Mouse (Mus musculus) megakaryocyte, adult 5-6 weeks (primary cell): ENCODE data around the gene Bnc2. TPM values are rescaled to one million over a fixed set of nuclear protein-coding genes. Genes with fewer than 3 reads are reported as not detected.

ENCODE experiments used
- ATAC-seq: 2 replicates; pipeline ENCODE4 v1.8.0; 2016; ENCODE audit warnings: mild to moderate bottlenecking, inconsistent platforms; ENCODE audit not compliant: poor library complexity, severe bottlenecking
- total RNA-seq, 2 experiments: library from RNA; stranded (forward) in 1 of 2; stranded (reverse) in 1 of 2; fragments of 153-499, 151-499 nt in 1 of 2; fragments of 221-1000, 200-1000 nt in 1 of 2; gene quantifications; 2 replicates each; pipeline versions ENCODE4 v1.2.3 to v1.2.4; 2015 to 2017

Bnc2 gene
- total RNA-seq, 2 experiments from 2014 or later, result not detected

- ATAC-seq, result no peak
These were observed 153.5 kb downstream of the Bnc2 start for GRCm38 (mm10) chr4:84521562-84521961.

- ATAC-seq, result no peak
These were observed 164.6 kb downstream of the Bnc2 start for GRCm38 (mm10) chr4:84510466-84510865.

GRCm38 (mm10) chr4:84507551-84507950, 167.5 kb downstream of the Bnc2 start:
- ATAC-seq, result no peak

GRCm38 (mm10) chr4:84502581-84503269, 172.3 kb downstream of the Bnc2 start:
- ATAC-seq, result no peak

- no peak for ATAC-seq
These were observed 174.2 kb downstream of the Bnc2 start for GRCm38 (mm10) chr4:84500796-84501349.

GRCm38 (mm10) chr4:84500259-84500658, 174.8 kb downstream of the Bnc2 start:
- ATAC-seq, result no peak

GRCm38 (mm10) chr4:84498469-84498868, 176.6 kb downstream of the Bnc2 start:
- ATAC-seq, result peak; percentile 33; the same call in 1 of the 2 replicates

GRCm38 (mm10) chr4:84488323-84488722, 186.8 kb downstream of the Bnc2 start:
- no peak for ATAC-seq

GRCm38 (mm10) chr4:84482680-84483079, 192.4 kb downstream of the Bnc2 start:
- no peak for ATAC-seq

- ATAC-seq, result no peak
These were observed 202.4 kb downstream of the Bnc2 start for GRCm38 (mm10) chr4:84472643-84473042.

- ATAC-seq, result no peak
These were observed 204.8 kb downstream of the Bnc2 start for GRCm38 (mm10) chr4:84470106-84470885.

- ATAC-seq, result no peak
These were observed 205.7 kb downstream of the Bnc2 start for GRCm38 (mm10) chr4:84469400-84469799.

GRCm38 (mm10) chr4:84467722-84468121, 207.4 kb downstream of the Bnc2 start:
- ATAC-seq, result no peak

GRCm38 (mm10) chr4:84458218-84458560, 216.9 kb downstream of the Bnc2 start:
- no peak for ATAC-seq

GRCm38 (mm10) chr4:84457512-84458217, 217.4 kb downstream of the Bnc2 start:
- no peak for ATAC-seq

GRCm38 (mm10) chr4:84456853-84457249, 218.2 kb downstream of the Bnc2 start:
- ATAC-seq, result no peak

GRCm38 (mm10) chr4:84456198-84456852, 218.8 kb downstream of the Bnc2 start:
- no peak for ATAC-seq

GRCm38 (mm10) chr4:84454493-84454892, 220.6 kb downstream of the Bnc2 start:
- no peak for ATAC-seq

GRCm38 (mm10) chr4:84453586-84453985, 221.5 kb downstream of the Bnc2 start:
- ATAC-seq, result no peak

GRCm38 (mm10) chr4:84452642-84453041, 222.4 kb downstream of the Bnc2 start:
- ATAC-seq, result no peak
